Mouse (Mus musculus) right cerebral cortex, postnatal 4 days (tissue): ENCODE results near the gene Slc12a3.
"Not testable (repeated sequence)": the region's sequence is repeated elsewhere in the genome, so short reads cannot be mapped to it uniquely, and the experiment has no call there.

Experiments
- DNase-seq: peaks from one replicate; pipeline ENCODE4 v3.0.0-alpha.2; 2022

The Slc12a3 gene

GRCm38 (mm10) chr8:94377031-94377430, 48.0 kb downstream of the Slc12a3 start:
- DNase-seq: no peak

GRCm38 (mm10) chr8:94377714-94378205, 48.8 kb downstream of the Slc12a3 start:
- DNase-seq: no peak

GRCm38 (mm10) chr8:94378763-94379415, 49.9 kb downstream of the Slc12a3 start:
- no peak for DNase-seq

GRCm38 (mm10) chr8:94379686-94380085, 50.7 kb downstream of the Slc12a3 start:
- no peak for DNase-seq

GRCm38 (mm10) chr8:94384166-94384565, 55.2 kb downstream of the Slc12a3 start:
- no peak for DNase-seq

GRCm38 (mm10) chr8:94385506-94386213, 56.7 kb downstream of the Slc12a3 start:
- no peak for DNase-seq

GRCm38 (mm10) chr8:94386214-94387026, 57.4 kb downstream of the Slc12a3 start, which contains the start of gene Herpud1:
Gene Herpud1, plus strand, starts transcription at chr8:94386438.
- peak; percentile 96 for DNase-seq

GRCm38 (mm10) chr8:94387027-94387684, 58.2 kb downstream of the Slc12a3 start:
- peak; percentile 70 for DNase-seq

GRCm38 (mm10) chr8:94387785-94388184, 58.8 kb downstream of the Slc12a3 start:
- DNase-seq: no peak

- DNase-seq: no peak
Observed at GRCm38 (mm10) chr8:94389531-94389930, 60.5 kb downstream of the Slc12a3 start.

- DNase-seq: no peak
Observed at GRCm38 (mm10) chr8:94390429-94390828, 61.4 kb downstream of the Slc12a3 start.

GRCm38 (mm10) chr8:94390910-94391309, 61.9 kb downstream of the Slc12a3 start:
- DNase-seq: no peak

GRCm38 (mm10) chr8:94392147-94392546, 63.1 kb downstream of the Slc12a3 start:
- DNase-seq: peak; percentile 46

GRCm38 (mm10) chr8:94392648-94393047, 63.6 kb downstream of the Slc12a3 start:
- DNase-seq: no peak

- no peak for DNase-seq
Observed at GRCm38 (mm10) chr8:94395851-94396540, 67.0 kb downstream of the Slc12a3 start.

- DNase-seq: peak; percentile 29
Observed at GRCm38 (mm10) chr8:94396964-94397657, 68.1 kb downstream of the Slc12a3 start.

GRCm38 (mm10) chr8:94398587-94398986, 69.6 kb downstream of the Slc12a3 start:
- DNase-seq: no peak

- DNase-seq: no peak
Observed at GRCm38 (mm10) chr8:94399361-94399953, 70.5 kb downstream of the Slc12a3 start.

GRCm38 (mm10) chr8:94399957-94400356, 71.0 kb downstream of the Slc12a3 start:
- DNase-seq: not testable (repeated sequence)

GRCm38 (mm10) chr8:94408443-94409080, 79.6 kb downstream of the Slc12a3 start:
- no peak for DNase-seq

GRCm38 (mm10) chr8:94409523-94409922, 80.5 kb downstream of the Slc12a3 start:
- no peak for DNase-seq
